Mouse (Mus musculus) gonadal fat pad, adult 2 months (tissue): Measurements from ENCODE around the gene Fndc3b. TPM values are rescaled to one million over a fixed set of nuclear protein-coding genes. Genes with fewer than 3 reads are reported as not detected.

ENCODE experiments used
- DNase-seq: peaks from one replicate; pipeline ENCODE4 v3.0.0-alpha.2; 2012; ENCODE audit warnings: low read depth
- polyA plus RNA-seq: library from polyadenylated mRNA; depleted of rRNA; stranded (reverse); fragments of >200 nt; gene quantifications from 2 replicates; pipeline ENCODE4 v1.2.3, GENCODE M21; 2012

Gene Fndc3b
- polyA plus RNA-seq, 1 experiment, result 30.1 TPM

GRCm38 (mm10) chr3:27621176-27621575 lies 89.9 kb downstream of the Fndc3b start:
- no peak for DNase-seq

GRCm38 (mm10) chr3:27617733-27618132 lies 93.4 kb downstream of the Fndc3b start:
- DNase-seq, result no peak

GRCm38 (mm10) chr3:27617237-27617499 lies 93.9 kb downstream of the Fndc3b start:
- DNase-seq, result no peak

- DNase-seq, result peak; percentile 54
These were observed 94.5 kb downstream of the Fndc3b start for GRCm38 (mm10) chr3:27616421-27617236.

- no peak for DNase-seq
These were observed 95.6 kb downstream of the Fndc3b start for GRCm38 (mm10) chr3:27615479-27615878.

- DNase-seq, result no peak
These were observed 97.3 kb downstream of the Fndc3b start for GRCm38 (mm10) chr3:27613828-27614227.

- no peak for DNase-seq
These were observed 98.1 kb downstream of the Fndc3b start for GRCm38 (mm10) chr3:27613011-27613410.

GRCm38 (mm10) chr3:27611986-27612385 lies 99.1 kb downstream of the Fndc3b start:
- no peak for DNase-seq

GRCm38 (mm10) chr3:27610547-27610946 lies 100.6 kb downstream of the Fndc3b start:
- DNase-seq, result no peak

- DNase-seq, result no peak
These were observed 101.0 kb downstream of the Fndc3b start for GRCm38 (mm10) chr3:27610089-27610488.

GRCm38 (mm10) chr3:27607796-27608151 lies 103.3 kb downstream of the Fndc3b start:
- no peak for DNase-seq

- DNase-seq, result no peak
These were observed 103.9 kb downstream of the Fndc3b start for GRCm38 (mm10) chr3:27607081-27607795.

- no peak for DNase-seq
These were observed 104.5 kb downstream of the Fndc3b start for GRCm38 (mm10) chr3:27606626-27607025.

GRCm38 (mm10) chr3:27605613-27606012 lies 105.5 kb downstream of the Fndc3b start:
- DNase-seq, result no peak

GRCm38 (mm10) chr3:27605081-27605480 lies 106.0 kb downstream of the Fndc3b start:
- no peak for DNase-seq

GRCm38 (mm10) chr3:27604629-27605028 lies 106.5 kb downstream of the Fndc3b start:
- DNase-seq, result no peak

GRCm38 (mm10) chr3:27603905-27604620 lies 107.0 kb downstream of the Fndc3b start:
- no peak for DNase-seq

GRCm38 (mm10) chr3:27600645-27601044 lies 110.5 kb downstream of the Fndc3b start:
- DNase-seq, result no peak

- DNase-seq, result no peak
These were observed 110.9 kb downstream of the Fndc3b start for GRCm38 (mm10) chr3:27600197-27600596.

GRCm38 (mm10) chr3:27598437-27599382 lies 112.4 kb downstream of the Fndc3b start:
- no peak for DNase-seq

- no peak for DNase-seq
These were observed 117.5 kb downstream of the Fndc3b start for GRCm38 (mm10) chr3:27593485-27594138.
